28 mouse cellular contexts compared by ENCODE assay signal in the genomic region with DNA sequence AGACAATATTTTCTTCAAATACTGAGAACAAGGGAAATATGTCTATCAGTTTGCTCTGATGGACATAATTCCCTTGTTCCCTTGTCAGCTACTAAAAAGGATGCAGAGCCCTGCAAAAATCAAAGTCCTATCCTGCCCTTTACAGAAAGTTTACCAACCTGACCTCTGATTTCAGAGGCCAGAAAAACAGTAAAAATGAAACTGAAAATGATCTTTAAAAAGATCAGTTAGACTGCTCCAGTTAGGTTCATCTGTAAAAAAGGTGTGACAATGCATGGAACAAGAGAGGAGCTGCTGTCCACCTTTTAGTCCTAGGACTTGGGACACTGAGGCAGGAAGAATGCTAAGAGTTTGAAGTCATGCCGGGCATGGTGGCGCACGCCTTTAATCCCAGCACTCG. TPM values are rescaled to one million over a fixed set of nuclear protein-coding genes. Genes with fewer than 3 reads are reported as not detected.
DNase-seq lines count a peak whose midpoint lies in the region; ATAC-seq and TF ChIP-seq lines count a peak whose summit lies in the region.
"Had no signal": no experiment of that assay in that cellular context is flagged by ENCODE, and none has a peak within 500 bp of the region (broad histone marks: within the 10 kb centered on the region; RNA-seq: fewer than 3 reads in every experiment).

No protein-coding gene starts in this region.

- 81% methylated on average over 4 of the region's 4 CpGs for WGBS in liver, adult 2 months

- no peak overlapping the region for H3K9ac ChIP-seq in liver, adult 2 months (ENCODE audit: low read depth, low read length)
- no peak overlapping the region for H3K9ac ChIP-seq in CH12.LX (ENCODE audit: insufficient read depth, low read depth)
- H3K9ac ChIP-seq: embryonic facial prominence, embryonic 13.5 days; embryonic facial prominence, embryonic 15.5 days; forebrain, embryonic 13.5 days; forebrain, embryonic 15.5 days; forebrain, postnatal 0 days had no signal

- H3K4me1 ChIP-seq in liver, adult 2 months (ENCODE audit: control insufficient read depth, insufficient read depth, low read length), result peaks cover 5% of the 10 kb centered on the region; the same call in 1 of the 2 replicates
- peaks cover 4 to 17% of the 10 kb centered on the region in 2 experiments for H3K4me1 ChIP-seq in CH12.LX (ENCODE audit: control insufficient read depth in 1 of 2, insufficient read depth in 2 of 2)
- H3K4me1 ChIP-seq: embryonic facial prominence, embryonic 13.5 days; embryonic facial prominence, embryonic 15.5 days; forebrain, embryonic 13.5 days; forebrain, embryonic 15.5 days had no signal

- peak overlapping the region; percentile 65 for H3K4me2 ChIP-seq in CH12.LX (ENCODE audit: insufficient read depth, low read depth, poor library complexity, severe bottlenecking)
- H3K4me2 ChIP-seq: embryonic facial prominence, embryonic 13.5 days; embryonic facial prominence, embryonic 15.5 days; forebrain, embryonic 13.5 days; forebrain, embryonic 15.5 days had no signal

- peaks cover 24% of the 10 kb centered on the region for H3K36me3 ChIP-seq in liver, adult 2 months (ENCODE audit: control insufficient read depth, insufficient read depth, low read length)
- H3K36me3 ChIP-seq in CH12.LX (replicated peaks in 1 of 2; ENCODE audit: control insufficient read depth in 1 of 2, insufficient read depth in 1 of 2, low read length in 1 of 2), result peaks cover 34 to 71% of the 10 kb centered on the region in 2 experiments

- no peaks in the 10 kb centered on the region for H3K79me2 ChIP-seq in liver, adult 2 months (ENCODE audit: control insufficient read depth, insufficient read depth, low read length)
- H3K79me2 ChIP-seq in CH12.LX (replicated peaks; ENCODE audit: control insufficient read depth, extremely low read depth, insufficient read depth, poor library complexity, severe bottlenecking), result no peaks in the 10 kb centered on the region

- no peak for ATAC-seq in erythroblast, adult 5-6 weeks (replicated peaks; ENCODE audit: low FRiP score, poor library complexity, severe bottlenecking)
- ATAC-seq: CD4-positive, CD25-positive, alpha-beta regulatory T cell, adult 4 months; forebrain, embryonic 13.5 days; forebrain, embryonic 15.5 days; forebrain, postnatal 0 days had no signal

- no peaks in the 10 kb centered on the region for H3K27me3 ChIP-seq in liver, adult 2 months (ENCODE audit: control insufficient read depth, insufficient read depth, low read length)
- H3K27me3 ChIP-seq in CH12.LX (replicated peaks), result no peaks in the 10 kb centered on the region
- H3K27me3 ChIP-seq: embryonic facial prominence, embryonic 13.5 days; embryonic facial prominence, embryonic 15.5 days; forebrain, embryonic 13.5 days; forebrain, embryonic 15.5 days had no signal

- no peak for TF ChIP-seq POLR2A in liver, adult 2 months (IDR thresholded peaks at IDR 0.05; ENCODE audit: extremely low read depth, insufficient read depth, low read length)
- TF ChIP-seq POLR2A in CH12.LX (IDR thresholded peaks at IDR 0.05; ENCODE audit: low read depth, low read length), result no peak

- no peaks in the 10 kb centered on the region for H3K9me3 ChIP-seq in CH12.LX (replicated peaks; ENCODE audit: low read length)
- H3K9me3 ChIP-seq: embryonic facial prominence, embryonic 13.5 days; embryonic facial prominence, embryonic 15.5 days; forebrain, embryonic 13.5 days; forebrain, embryonic 15.5 days had no signal

- H3K4me3 ChIP-seq in liver, adult 2 months (ENCODE audit: insufficient read depth, low read depth, low read length), result no peak overlapping the region
- no peak overlapping the region for H3K4me3 ChIP-seq in CH12.LX (replicated peaks in 1 of 3; ENCODE audit: low read depth in 2 of 3, low read length in 2 of 3, poor library complexity in 1 of 3)
- H3K4me3 ChIP-seq: embryonic facial prominence, embryonic 13.5 days; embryonic facial prominence, embryonic 15.5 days; forebrain, embryonic 13.5 days; forebrain, embryonic 15.5 days had no signal

- no peak for TF ChIP-seq RAD21 in CH12.LX (IDR thresholded peaks at IDR 0.05; ENCODE audit: low read depth, low read length)

- H3K27ac ChIP-seq in liver, adult 2 months (replicated peaks; ENCODE audit: insufficient read depth, low read depth, low read length), result peak overlapping the region; percentile 86
- no peak overlapping the region for H3K27ac ChIP-seq in CH12.LX (ENCODE audit: insufficient read depth, low read depth)
- H3K27ac ChIP-seq: embryonic facial prominence, embryonic 13.5 days; embryonic facial prominence, embryonic 15.5 days; forebrain, embryonic 13.5 days; forebrain, embryonic 15.5 days had no signal

- dilution Hi-C loops in CH12.LX (cut with MboI; ENCODE audit: extremely low pct_ligation_motif_present, extremely low pct_unique_long_range_greater_than_20kb, low sequenced_read_pairs), result no loop called here

- TF ChIP-seq EP300 in CH12.LX (IDR thresholded peaks at IDR 0.05; ENCODE audit: low read length), result peak; percentile 70

- in situ Hi-C loops in CH12.LX (cut with MboI; ENCODE audit: low pct_ligation_motif_present, low pct_unique_long_range_greater_than_20kb, low sequenced_read_pairs), result no loop called here

- peak; percentile 72 for DNase-seq in liver, adult 2 months (ENCODE audit: extremely low read depth, low read depth, low spot score)
- DNase-seq in liver (no peak), CH12.LX (ENCODE audit: extremely low read depth) (no peak)
- no peak for DNase-seq in gastrocnemius, postnatal 25 days
- DNase-seq: adrenal gland, adult 2 months; adrenal gland, postnatal 10 days; adrenal gland, postnatal 25 days; B cell, adult 2 months; cerebellum, adult 11 months; cerebellum, adult 18-20 months; cerebellum, adult 8-10 months; cerebellum, adult 9-11 months; cerebellum, postnatal 14 days; cerebellum, postnatal 36 days; embryo, embryonic 11 days; forebrain, postnatal 0 days had no signal

- TF ChIP-seq CTCF in liver, adult 2 months (IDR thresholded peaks at IDR 0.05; ENCODE audit: low read depth, low read length), result no peak
- TF ChIP-seq CTCF in CH12.LX (conservative IDR thresholded peaks at IDR 0.05 in 1 of 2, IDR thresholded peaks at IDR 0.05 in 1 of 2; ENCODE audit: low read depth in 2 of 2, low read length in 2 of 2), result no peak

TF ChIP-seq in CH12.LX, 34 proteins besides CTCF, POLR2A, EP300 and RAD21:
- TF ChIP-seq IRF4 (IDR thresholded peaks at IDR 0.05; ENCODE audit: low read depth, low read length) (peak; percentile 79), ETS1 (conservative IDR thresholded peaks at IDR 0.05; ENCODE audit: low read depth, low read length) (0 out of 2 replicates have a peak, but pooled peaks have one; percentile 12), UBTF (IDR thresholded peaks at IDR 0.05; ENCODE audit: low read depth, low read length) (no peak), MEF2A (IDR thresholded peaks at IDR 0.05; ENCODE audit: borderline replicate concordance, low read depth, low read length) (peak; percentile 67; the same call in 1 of the 2 replicates)

RNA-seq across cellular contexts. Expression of a gene that starts 39.8 kb away (rescaled TPM):
- not detected in 2 replicates for total RNA-seq in liver, adult 2 months (2014; rRNA removed)
- polyA plus RNA-seq in liver, adult 2 months (2012; rRNA removed), result not detected in 2 replicates
- total RNA-seq in CH12.LX (2012; rRNA removed) (not detected in 2 replicates), CH12.LX (2014; rRNA removed) (not detected in 2 replicates)
- not detected in 2 replicates for polyA plus RNA-seq in CH12.LX (2012; ENCODE audit: insufficient read length, low read depth)
- total RNA-seq in gastrocnemius, postnatal 25 days (2021), result not detected
- total RNA-seq in erythroblast, adult 5-6 weeks (2015; ENCODE audit: low replicate concordance), result not detected in 2 replicates
- not detected in 2 replicates for total RNA-seq in erythroblast, adult 5-6 weeks (2017; ENCODE audit: low replicate concordance)
- total RNA-seq: adrenal gland, adult 2 months; adrenal gland, postnatal 10 days; adrenal gland, postnatal 25 days; adrenal gland, postnatal 4 days; common myeloid progenitor, adult 5-6 weeks; ES-E14 had no signal
- polyA plus RNA-seq: adrenal gland, adult 2 months; CD4-positive, CD25-positive, alpha-beta regulatory T cell, adult 4 months; embryonic facial prominence, embryonic 11.5 days; embryonic facial prominence, embryonic 13.5 days; forebrain, embryonic 11.5 days had no signal

RNA-seq across cellular contexts. Expression of a gene that starts 53.9 kb away (rescaled TPM):
- 1.3 and 2.9 TPM in 2 replicates for total RNA-seq in liver, adult 2 months (2014; rRNA removed)
- polyA plus RNA-seq in liver, adult 2 months (2012; rRNA removed), result 3.5 and 4.1 TPM in 2 replicates
- total RNA-seq in CH12.LX (2012; rRNA removed), result 0.21 TPM in 1 of 2 replicates, not detected in the other
- not detected in 2 replicates for total RNA-seq in CH12.LX (2014; rRNA removed)
- not detected in 2 replicates for polyA plus RNA-seq in CH12.LX (2012; ENCODE audit: insufficient read length, low read depth)
- total RNA-seq in gastrocnemius, postnatal 25 days (2021), result 1 to 10 TPM; 4.1 to 6.8 TPM
- 4.4 TPM in 1 of 2 replicates, not detected in the other for total RNA-seq in erythroblast, adult 5-6 weeks (2015; ENCODE audit: low replicate concordance)
- 1.3 and 2.7 TPM in 2 replicates for total RNA-seq in erythroblast, adult 5-6 weeks (2017; ENCODE audit: low replicate concordance)
- total RNA-seq: MEL had no signal
- polyA plus RNA-seq: CD4-positive, CD25-positive, alpha-beta regulatory T cell, adult 4 months had no signal
